Mouse (Mus musculus) adrenal gland, adult 8-10 months (tissue): ENCODE data around the gene Cish. TPM values are rescaled to one million over a fixed set of nuclear protein-coding genes. Genes with fewer than 3 reads are reported as not detected.

Experiments
- DNase-seq: peaks from one replicate; pipeline ENCODE4 v3.0.0; 2022
- total RNA-seq, 4 experiments: library from RNA; stranded (reverse); gene quantifications; 2 replicates each; pipeline ENCODE4 v1.2.4; 2022

Cish gene
- 10 to 100 TPM in 1 of 4 experiments, 1 to 10 TPM in 3; 4.1 to 62.8 (median 6.5) TPM for total RNA-seq

- no peak for DNase-seq
These were observed at the start of gene Cish for GRCm38 (mm10) chr9:107296016-107296040. Gene Cish (plus strand): TSS chr9:107296026.

GRCm38 (mm10) chr9:107246170-107246569 is 49.7 kb upstream of the Cish start:
- no peak for DNase-seq

- no peak for DNase-seq
These were observed 46.7 kb upstream of the Cish start for GRCm38 (mm10) chr9:107249154-107249553.

- DNase-seq: no peak
These were observed 45.1 kb upstream of the Cish start for GRCm38 (mm10) chr9:107250416-107251337.

- no peak for DNase-seq
These were observed 43.7 kb upstream of the Cish start for GRCm38 (mm10) chr9:107252164-107252563.

GRCm38 (mm10) chr9:107254476-107254875 is 41.4 kb upstream of the Cish start:
- DNase-seq: no peak

- DNase-seq: no peak
These were observed 40.9 kb upstream of the Cish start for GRCm38 (mm10) chr9:107254925-107255324.

- DNase-seq: no peak
These were observed 40.2 kb upstream of the Cish start for GRCm38 (mm10) chr9:107255596-107255995.

GRCm38 (mm10) chr9:107259571-107259970 is 36.3 kb upstream of the Cish start:
- DNase-seq: no peak

GRCm38 (mm10) chr9:107260429-107260828 is 35.4 kb upstream of the Cish start:
- no peak for DNase-seq

- DNase-seq: no peak
These were observed 35.0 kb upstream of the Cish start for GRCm38 (mm10) chr9:107260836-107261235.

- DNase-seq: no peak
These were observed 34.0 kb upstream of the Cish start for GRCm38 (mm10) chr9:107261792-107262191.

GRCm38 (mm10) chr9:107262375-107262774 is 33.5 kb upstream of the Cish start:
- no peak for DNase-seq

GRCm38 (mm10) chr9:107263912-107264311 is 31.9 kb upstream of the Cish start:
- peak; percentile 84 for DNase-seq

- no peak for DNase-seq
These were observed 31.1 kb upstream of the Cish start for GRCm38 (mm10) chr9:107264731-107265130.

GRCm38 (mm10) chr9:107267028-107267427 is 28.8 kb upstream of the Cish start:
- DNase-seq: no peak

GRCm38 (mm10) chr9:107267721-107268402 is 28.0 kb upstream of the Cish start:
- DNase-seq: no peak

GRCm38 (mm10) chr9:107269772-107270171 is 26.1 kb upstream of the Cish start:
- no peak for DNase-seq

GRCm38 (mm10) chr9:107271177-107271938 is 24.5 kb upstream of the Cish start:
- DNase-seq: no peak

- no peak for DNase-seq
These were observed 23.5 kb upstream of the Cish start for GRCm38 (mm10) chr9:107272284-107272683.

GRCm38 (mm10) chr9:107273184-107273583 is 22.6 kb upstream of the Cish start:
- no peak for DNase-seq

GRCm38 (mm10) chr9:107274751-107275150 is 21.1 kb upstream of the Cish start:
- DNase-seq: no peak

- DNase-seq: peak; percentile 67
These were observed 20.1 kb upstream of the Cish start for GRCm38 (mm10) chr9:107275710-107276109.

GRCm38 (mm10) chr9:107277603-107278002 is 18.2 kb upstream of the Cish start:
- peak; percentile 80 for DNase-seq
